Mouse (Mus musculus) layer of hippocampus, adult 2 months (tissue): Measurements from ENCODE around the gene Slc38a1. TPM values are rescaled to one million over a fixed set of nuclear protein-coding genes. Genes with fewer than 3 reads are reported as not detected.

Source experiments
- DNase-seq, 2 experiments: peaks; one replicate each; pipeline ENCODE4 v3.0.0; 2022; ENCODE audit warnings: low spot score in 2 of 2
- H3K27ac ChIP-seq: fragments of 200-600 bp; 2 replicates; pipeline ENCODE4 v1.8.1; 2022
- H3K4me3 ChIP-seq: fragments of 200-600 bp; 2 replicates; pipeline ENCODE4 v1.8.1; 2022; ENCODE audit warnings: mild to moderate bottlenecking
- CTCF ChIP-seq: fragments of 200-600 bp; conservative IDR thresholded peaks from 2 replicates; pipeline ENCODE4 v1.8.1; 2022; ENCODE audit warnings: antibody characterized with exemption, mild to moderate bottlenecking, moderate library complexity
- total RNA-seq, 2 experiments: library from RNA; stranded (reverse); gene quantifications; 2 replicates each; pipeline ENCODE4 v1.2.3; 2021

The Slc38a1 gene
- total RNA-seq, 2 experiments from 2014 or later = 78.9 to 80.9 TPM

DNA sequence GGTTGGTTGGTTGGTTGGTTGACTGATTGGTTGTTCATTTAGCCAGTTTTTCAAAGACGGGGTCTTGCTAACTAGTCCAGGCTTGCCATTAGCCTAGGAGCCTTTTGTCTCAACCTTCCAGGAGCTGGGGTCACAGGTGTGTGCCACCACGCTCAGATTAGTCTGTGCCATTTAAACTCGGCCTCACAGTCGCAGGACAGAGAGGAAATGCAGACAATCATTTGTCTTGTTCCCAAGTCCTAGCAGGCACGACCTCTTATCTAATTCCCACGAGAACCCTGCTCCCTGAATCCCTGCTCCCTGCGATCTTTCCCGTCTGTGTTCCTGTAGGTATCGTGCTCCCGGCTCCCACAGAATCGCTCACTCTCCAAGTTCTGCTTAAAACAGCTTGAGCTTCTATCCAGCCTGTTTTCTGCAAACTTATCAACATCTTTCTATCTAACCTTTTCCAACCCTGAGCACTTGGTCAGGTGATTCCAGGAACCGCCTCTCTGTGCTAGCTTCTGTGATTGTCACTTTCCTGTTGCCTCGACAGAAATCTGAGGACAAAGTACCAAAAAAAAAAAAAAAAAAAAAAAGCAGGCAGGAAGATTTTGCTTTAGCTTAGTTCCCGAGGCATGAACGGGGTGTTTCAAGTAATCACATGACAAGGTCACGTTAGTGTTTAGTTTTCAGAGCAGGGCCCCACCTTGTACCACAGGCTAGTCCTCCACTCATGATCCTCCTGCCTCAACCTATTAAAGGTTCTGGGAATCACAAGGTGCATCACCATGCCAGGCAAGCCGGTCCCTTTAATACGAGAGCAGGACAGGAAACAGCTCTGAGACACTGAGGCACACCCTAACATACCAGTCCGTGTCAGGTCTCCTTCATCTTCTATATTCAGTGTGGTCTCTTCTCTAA is 36.4 kb upstream of the Slc38a1 start:
- no peak for DNase-seq
- TF ChIP-seq CTCF = no peak
- Histone ChIP-seq H3K27ac (no peak overlapping the region), H3K4me3 (no peak overlapping the region)

GRCm38 (mm10) chr15:96676518-96676917 is 33.8 kb upstream of the Slc38a1 start:
- H3K4me3 ChIP-seq = no peak overlapping the region
- TF ChIP-seq CTCF = no peak
- no peak for DNase-seq
- no peak overlapping the region for H3K27ac ChIP-seq

- Histone ChIP-seq H3K27ac (no peak overlapping the region), H3K4me3 (no peak overlapping the region)
- no peak for DNase-seq
- no peak for TF ChIP-seq CTCF
These were observed 33.0 kb upstream of the Slc38a1 start for GRCm38 (mm10) chr15:96675744-96676143.

DNA sequence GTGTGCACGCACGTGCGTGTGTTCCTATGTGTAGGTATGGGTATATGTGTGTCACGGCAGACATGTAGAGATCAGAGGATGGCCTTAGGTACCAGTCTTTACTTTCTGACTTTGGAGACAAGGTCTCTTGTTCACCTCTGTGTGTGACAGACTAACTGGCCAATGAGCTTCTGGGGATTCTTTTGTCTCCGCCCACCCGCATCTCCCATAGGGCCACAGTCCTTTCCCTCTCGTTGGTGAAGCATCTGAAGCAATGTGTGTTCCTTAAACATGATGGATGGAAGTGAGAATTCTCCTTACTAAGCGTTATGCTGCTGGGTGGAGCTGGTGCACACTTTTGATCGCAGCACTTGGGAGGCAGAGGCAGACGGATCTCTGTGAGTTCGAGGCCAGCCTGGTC is 32.3 kb upstream of the Slc38a1 start:
- no peak for DNase-seq
- H3K4me3 ChIP-seq = no peak overlapping the region
- no peak for TF ChIP-seq CTCF
- H3K27ac ChIP-seq = no peak overlapping the region

GRCm38 (mm10) chr15:96674089-96674488 is 31.4 kb upstream of the Slc38a1 start:
- H3K27ac ChIP-seq = no peak overlapping the region
- no peak overlapping the region for H3K4me3 ChIP-seq
- TF ChIP-seq CTCF = no peak
- DNase-seq = no peak

GRCm38 (mm10) chr15:96669721-96670120 is 27.0 kb upstream of the Slc38a1 start:
- Histone ChIP-seq H3K27ac (no peak overlapping the region), H3K4me3 (no peak overlapping the region)
- DNase-seq = no peak
- no peak for TF ChIP-seq CTCF

GRCm38 (mm10) chr15:96666663-96667062 is 23.9 kb upstream of the Slc38a1 start:
- H3K27ac ChIP-seq = no peak overlapping the region
- peak; percentile 94 for TF ChIP-seq CTCF
- H3K4me3 ChIP-seq = peak overlapping the region; percentile 32

GRCm38 (mm10) chr15:96665889-96666288 is 23.2 kb upstream of the Slc38a1 start:
- no peak overlapping the region for H3K27ac ChIP-seq
- peak; percentile 93 for TF ChIP-seq CTCF

More at GRCm38 (mm10) chr15:96666663-96667062, 23.9 kb upstream of the Slc38a1 start:
- DNase-seq = peak; percentile 66 to 72

GRCm38 (mm10) chr15:96660590-96661141 is 18.0 kb upstream of the Slc38a1 start:
- DNase-seq = no peak
- Histone ChIP-seq H3K27ac (no peak overlapping the region), H3K4me3 (no peak overlapping the region)
- no peak for TF ChIP-seq CTCF

More at GRCm38 (mm10) chr15:96665889-96666288, 23.2 kb upstream of the Slc38a1 start:
- H3K4me3 ChIP-seq = peak overlapping the region; percentile 32
- peak; percentile 67 to 77 for DNase-seq

DNA sequence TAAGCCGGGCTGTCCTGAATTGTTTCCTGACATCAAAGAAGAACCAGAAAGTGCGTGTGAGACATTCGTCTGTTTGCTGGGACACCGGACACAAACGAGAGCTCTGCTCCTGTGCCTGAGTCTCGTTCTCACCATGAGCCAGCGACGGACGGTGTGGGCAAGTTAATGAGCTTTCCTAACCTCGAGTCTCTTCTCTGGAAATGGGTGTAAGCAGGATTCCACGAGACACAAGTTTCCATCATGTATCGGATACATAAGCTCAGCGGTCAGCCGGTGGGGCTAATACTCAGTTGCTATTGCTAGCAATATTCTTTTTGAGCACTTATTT is 15.5 kb upstream of the Slc38a1 start:
- no peak for DNase-seq
- H3K27ac ChIP-seq = no peak overlapping the region
- H3K4me3 ChIP-seq = no peak overlapping the region
- no peak for TF ChIP-seq CTCF

GRCm38 (mm10) chr15:96657576-96658274 is 15.0 kb upstream of the Slc38a1 start:
- no peak overlapping the region for H3K4me3 ChIP-seq
- H3K27ac ChIP-seq = no peak overlapping the region
- TF ChIP-seq CTCF = no peak
- DNase-seq = no peak

GRCm38 (mm10) chr15:96655514-96655913 is 12.8 kb upstream of the Slc38a1 start:
- no peak for TF ChIP-seq CTCF
- Histone ChIP-seq H3K27ac (no peak overlapping the region), H3K4me3 (no peak overlapping the region)
- DNase-seq = no peak

GRCm38 (mm10) chr15:96654714-96655113 is 12.0 kb upstream of the Slc38a1 start:
- H3K27ac ChIP-seq = no peak overlapping the region
- TF ChIP-seq CTCF = no peak
- H3K4me3 ChIP-seq = no peak overlapping the region
- DNase-seq = no peak

DNA sequence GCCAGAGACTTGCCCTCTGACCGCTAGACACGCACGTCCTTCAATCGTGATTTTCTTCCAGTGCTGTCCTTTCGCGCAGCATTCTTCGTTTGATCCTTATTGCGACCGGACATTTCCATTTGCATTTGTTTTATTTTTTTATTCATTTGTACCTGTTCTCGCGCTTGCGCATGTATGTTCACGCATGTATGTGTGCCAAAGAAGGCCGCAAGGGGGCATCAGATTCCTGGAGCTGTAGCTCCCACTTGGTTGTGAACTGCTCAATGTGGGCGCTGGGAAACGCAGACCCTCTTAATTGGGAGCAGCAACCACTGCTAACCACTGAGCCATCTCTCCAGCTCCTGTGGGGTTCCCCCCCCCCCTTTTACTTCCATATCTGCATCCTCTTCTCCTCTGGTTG is 10.3 kb upstream of the Slc38a1 start:
- H3K4me3 ChIP-seq = no peak overlapping the region; the same call in 1 of the 2 replicates
- no peak for TF ChIP-seq CTCF
- no peak overlapping the region for H3K27ac ChIP-seq
- no peak for DNase-seq
